Mouse (Mus musculus) kidney, postnatal 10 days (tissue): Measurements from ENCODE around the gene Usp13.
A peak's percentile ranks its signal among the peaks of the same experiment; 100 is the strongest.

Source experiments
- DNase-seq: peaks from one replicate; pipeline ENCODE4 v3.0.0; 2021; ENCODE audit warnings: mixed read lengths

Usp13 gene

GRCm38 (mm10) chr3:32817357-32818326 is at the start of gene Usp13:
Gene Usp13, plus strand, starts transcription at chr3:32817546.
- DNase-seq: peak; percentile 84

GRCm38 (mm10) chr3:32770781-32771180 is 46.6 kb upstream of the Usp13 start:
- no peak for DNase-seq

- DNase-seq: no peak
Observed at GRCm38 (mm10) chr3:32817001-32817356, 367 bp upstream of the Usp13 start.

GRCm38 (mm10) chr3:32818327-32818900 is 1.1 kb downstream of the Usp13 start:
- DNase-seq: peak; percentile 16

GRCm38 (mm10) chr3:32822620-32823019 is 5.3 kb downstream of the Usp13 start:
- DNase-seq: no peak

GRCm38 (mm10) chr3:32824923-32825322 is 7.6 kb downstream of the Usp13 start:
- DNase-seq: no peak

- DNase-seq: no peak
Observed at GRCm38 (mm10) chr3:32825964-32826479, 8.7 kb downstream of the Usp13 start.

GRCm38 (mm10) chr3:32826701-32827100 is 9.4 kb downstream of the Usp13 start:
- no peak for DNase-seq

GRCm38 (mm10) chr3:32833871-32834270 is 16.5 kb downstream of the Usp13 start:
- DNase-seq: no peak

GRCm38 (mm10) chr3:32837847-32838246 is 20.5 kb downstream of the Usp13 start:
- DNase-seq: no peak

- no peak for DNase-seq
Observed at GRCm38 (mm10) chr3:32856362-32857107, 39.2 kb downstream of the Usp13 start.

- DNase-seq: no peak
Observed at GRCm38 (mm10) chr3:32871081-32871480, 53.7 kb downstream of the Usp13 start.

- DNase-seq: no peak
Observed at GRCm38 (mm10) chr3:32886386-32886785, 69.0 kb downstream of the Usp13 start.

GRCm38 (mm10) chr3:32888886-32889285 is 71.5 kb downstream of the Usp13 start:
- DNase-seq: no peak

GRCm38 (mm10) chr3:32890174-32890573 is 72.8 kb downstream of the Usp13 start:
- DNase-seq: no peak

- DNase-seq: no peak
Observed at GRCm38 (mm10) chr3:32903462-32903861, 86.1 kb downstream of the Usp13 start.

GRCm38 (mm10) chr3:32904599-32904998 is 87.3 kb downstream of the Usp13 start:
- DNase-seq: no peak

- DNase-seq: peak; percentile 8
Observed at GRCm38 (mm10) chr3:32905850-32906779, 88.8 kb downstream of the Usp13 start.

- DNase-seq: no peak
Observed at GRCm38 (mm10) chr3:32908400-32908799, 91.1 kb downstream of the Usp13 start.

- peak; percentile 25 for DNase-seq
Observed at GRCm38 (mm10) chr3:32910071-32910551, 92.8 kb downstream of the Usp13 start.

GRCm38 (mm10) chr3:32924168-32924567 is 106.8 kb downstream of the Usp13 start:
- DNase-seq: no peak
